Mouse (Mus musculus): ENCODE results near the gene Mrpl1. TPM values are rescaled to one million over a fixed set of nuclear protein-coding genes. Genes with fewer than 3 reads are reported as not detected.

Mrpl1 gene
- polyA plus RNA-seq, 1 experiment = 2.7 TPM

DNA sequence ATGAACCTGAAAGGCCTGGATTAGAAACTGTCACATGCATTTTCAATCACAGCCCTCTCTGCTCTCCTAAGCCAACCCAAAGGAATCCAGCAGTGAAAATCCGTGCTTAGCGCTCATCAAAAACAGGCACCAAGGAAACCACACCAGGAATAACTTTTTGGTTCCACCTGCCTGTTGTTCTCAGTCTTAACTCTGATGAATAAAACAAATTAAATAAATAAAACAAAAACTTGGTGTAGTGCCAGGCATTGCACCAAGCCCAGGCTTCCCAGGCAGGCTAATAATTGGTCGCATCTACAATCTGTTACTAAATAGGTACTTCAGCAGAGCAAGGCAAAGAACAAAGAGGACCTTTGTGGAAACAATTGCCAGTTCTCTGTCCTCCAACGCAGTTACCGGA, 99.4 kb downstream of the Mrpl1 start:
- no peak overlapping the region for H3K27ac ChIP-seq (ENCODE audit: control insufficient read depth, insufficient read depth, low read length)
- TF ChIP-seq CTCF (IDR thresholded peaks at IDR 0.05; ENCODE audit: borderline replicate concordance, control insufficient read depth, extremely low read depth, insufficient read depth, low read length, poor library complexity) = no peak
- no peak for TF ChIP-seq POLR2A (IDR thresholded peaks at IDR 0.05; ENCODE audit: control insufficient read depth, extremely low read depth, insufficient read depth, low read length, poor library complexity)
- H3K27me3 ChIP-seq (ENCODE audit: control insufficient read depth, insufficient read depth, low read length) = no peaks in the 10 kb centered on the region
- DNase-seq = no peak
- 96% methylated on average over 5 of the region's 5 CpGs for WGBS
- no peaks in the 10 kb centered on the region for H3K36me3 ChIP-seq (ENCODE audit: control insufficient read depth, insufficient read depth, low read length)
- no peaks in the 10 kb centered on the region for H3K4me1 ChIP-seq (replicated peaks; ENCODE audit: control insufficient read depth, insufficient read depth, low read length)
- H3K4me3 ChIP-seq (ENCODE audit: control insufficient read depth, insufficient read depth, low read length) = no peak overlapping the region

DNA sequence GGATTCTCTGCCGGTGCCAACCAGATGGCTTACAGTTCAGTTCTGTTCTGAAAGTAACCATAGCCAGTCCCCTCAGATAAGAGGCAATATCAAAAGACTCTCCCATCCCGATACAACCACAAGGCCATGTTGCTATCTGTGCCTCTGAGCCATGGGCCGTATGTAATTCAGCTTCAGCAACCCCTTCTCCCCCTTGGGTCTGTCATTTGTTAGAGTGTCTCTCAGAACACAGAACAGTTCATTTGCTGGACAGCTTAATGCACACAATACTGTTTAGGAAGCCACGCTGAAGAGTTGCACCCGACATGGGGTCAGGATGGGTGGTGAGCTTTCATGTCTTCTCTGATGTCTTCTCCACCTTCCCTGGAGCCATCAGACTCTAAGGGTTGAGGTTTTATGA, 100.3 kb downstream of the Mrpl1 start:
- Histone ChIP-seq H3K4me1 (replicated peaks; ENCODE audit: control insufficient read depth, insufficient read depth, low read length) (no peaks in the 10 kb centered on the region), H3K4me3 (ENCODE audit: control insufficient read depth, insufficient read depth, low read length) (no peak overlapping the region), H3K36me3 (ENCODE audit: control insufficient read depth, insufficient read depth, low read length) (no peaks in the 10 kb centered on the region), H3K27ac (ENCODE audit: control insufficient read depth, insufficient read depth, low read length) (no peak overlapping the region), H3K27me3 (ENCODE audit: control insufficient read depth, insufficient read depth, low read length) (no peaks in the 10 kb centered on the region)
- WGBS = 97% methylated on average over 5 of the region's 5 CpGs
- no peak for DNase-seq
- no peak for TF ChIP-seq CTCF (IDR thresholded peaks at IDR 0.05; ENCODE audit: borderline replicate concordance, control insufficient read depth, extremely low read depth, insufficient read depth, low read length, poor library complexity)
- TF ChIP-seq POLR2A (IDR thresholded peaks at IDR 0.05; ENCODE audit: control insufficient read depth, extremely low read depth, insufficient read depth, low read length, poor library complexity) = no peak

DNA sequence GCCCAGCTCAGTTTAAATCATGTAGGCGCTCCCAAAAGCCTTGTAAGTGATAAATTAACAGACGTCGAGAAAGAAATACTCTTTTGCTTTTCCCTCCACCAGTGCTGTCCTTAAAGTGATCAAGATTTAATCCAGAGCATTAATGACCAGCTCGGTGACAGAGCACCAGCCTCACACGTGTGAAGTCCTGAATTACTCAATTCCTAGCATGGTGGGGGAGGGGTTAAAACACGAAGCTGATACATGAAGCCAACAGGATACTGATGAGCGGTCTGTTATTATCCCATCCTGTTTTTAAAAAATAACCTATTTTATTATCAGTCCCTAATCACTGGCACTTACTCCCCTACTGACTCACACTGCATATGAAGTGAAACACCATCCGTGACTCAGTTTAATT, 102.4 kb downstream of the Mrpl1 start:
- no peak for TF ChIP-seq CTCF (IDR thresholded peaks at IDR 0.05; ENCODE audit: borderline replicate concordance, control insufficient read depth, extremely low read depth, insufficient read depth, low read length, poor library complexity)
- TF ChIP-seq POLR2A (IDR thresholded peaks at IDR 0.05; ENCODE audit: control insufficient read depth, extremely low read depth, insufficient read depth, low read length, poor library complexity) = no peak
- Histone ChIP-seq H3K27ac (ENCODE audit: control insufficient read depth, insufficient read depth, low read length) (no peak overlapping the region), H3K4me3 (ENCODE audit: control insufficient read depth, insufficient read depth, low read length) (no peak overlapping the region), H3K4me1 (replicated peaks; ENCODE audit: control insufficient read depth, insufficient read depth, low read length) (no peaks in the 10 kb centered on the region), H3K27me3 (ENCODE audit: control insufficient read depth, insufficient read depth, low read length) (no peaks in the 10 kb centered on the region), H3K36me3 (ENCODE audit: control insufficient read depth, insufficient read depth, low read length) (no peaks in the 10 kb centered on the region)
- no peak for DNase-seq
- WGBS = 85% methylated on average over 8 of the region's 8 CpGs

Other genes starting within 250 kb of the Mrpl1 start
- 23.0 and 27.3 TPM in 2 replicates for gene Cnot6l, start 45.3 kb upstream of the Mrpl1 start, polyA plus RNA-seq (2012; rRNA removed)
- gene Fras1, start 164.5 kb downstream of the Mrpl1 start, polyA plus RNA-seq (2012; rRNA removed) = 0.55 and 0.69 TPM in 2 replicates

All from thymus, adult 2 months (tissue).